Mouse (Mus musculus) G1E (cell line): ENCODE measurements around the gene D430042O09Rik.

Experiments used
- CTCF ChIP-seq: IDR thresholded peaks from 2 replicates; pipeline ENCODE4 v1.5.1; 2012; ENCODE audit warnings: low read depth, low read length, inconsistent platforms, mixed read lengths
- GATA1 ChIP-seq: IDR thresholded peaks from 2 replicates; pipeline ENCODE4 v1.6.1; 2012; ENCODE audit warnings: borderline replicate concordance, low read length, inconsistent platforms, mixed read lengths
- GATA2 ChIP-seq: IDR thresholded peaks from 2 replicates; pipeline ENCODE4 v1.6.1; 2012; ENCODE audit warnings: low read depth, low read length, inconsistent platforms, borderline replicate concordance
- POLR2AphosphoS5 ChIP-seq: IDR thresholded peaks from 2 replicates; pipeline ENCODE4 v1.6.1; 2012; ENCODE audit warnings: low read depth, low read length, inconsistent platforms; ENCODE audit not compliant: insufficient replicate concordance
- TAL1 ChIP-seq: conservative IDR thresholded peaks from 2 replicates; pipeline ENCODE4 v1.6.1; 2012; ENCODE audit warnings: low read depth, low read length, inconsistent platforms, mixed read lengths

DNA sequence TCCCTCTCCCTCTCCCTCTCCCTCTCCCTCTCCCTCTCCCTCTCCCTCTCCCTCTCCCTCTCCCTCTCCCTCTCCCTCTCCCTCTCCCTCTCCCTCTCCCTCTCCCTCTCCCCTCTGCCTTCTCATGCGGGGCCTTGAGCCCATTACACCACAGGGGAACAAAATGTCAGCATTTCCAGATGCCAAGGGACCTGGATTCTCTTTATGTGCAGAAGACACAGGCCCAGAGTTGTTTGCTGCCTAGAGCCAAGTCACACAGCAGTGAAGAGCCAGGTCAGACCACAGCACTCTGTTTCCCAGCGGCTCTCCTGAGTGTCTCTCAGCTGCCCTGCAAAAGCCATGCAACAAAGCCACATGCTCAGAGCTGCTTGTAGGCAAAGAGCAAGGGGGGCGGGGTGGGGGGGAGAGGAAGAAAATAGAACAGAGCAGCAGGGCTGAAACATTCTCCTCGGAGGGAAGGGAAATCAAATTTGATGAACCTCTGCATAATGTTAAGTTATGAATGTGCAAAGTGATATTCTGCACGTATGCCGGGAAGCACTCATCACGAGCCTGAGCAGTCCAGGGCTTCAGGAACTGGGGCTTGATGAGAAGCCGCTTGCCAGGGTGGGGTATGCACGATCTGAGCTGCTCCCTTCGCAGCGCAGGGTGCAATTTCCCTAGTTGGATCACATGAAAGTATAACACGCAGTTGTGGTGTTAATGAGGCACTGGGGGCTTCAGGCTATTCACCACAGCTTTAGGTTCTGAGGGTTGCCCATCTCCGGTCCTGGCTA lies 192.9 kb downstream of the D430042O09Rik start:
- TF ChIP-seq GATA2 (no peak), CTCF (no peak), GATA1 (no peak), TAL1 (no peak), POLR2AphosphoS5 (no peak)
